Mouse (Mus musculus): ENCODE measurements around the gene Hs6st2. TPM values are rescaled to one million over a fixed set of nuclear protein-coding genes. Genes with fewer than 3 reads are reported as not detected.

The Hs6st2 gene
- 2.5 and 3.7 TPM in 2 replicates for polyA plus RNA-seq (2015; fragmentation: Nextera tagmentation; extraction: Ambion mirVana)

GRCm38 (mm10) chrX:51681756-51682155 lies at the start of gene Hs6st2:
TSS of gene Hs6st2 (minus strand) at chrX:51681856.

Other genes with a start within 250 kb of the Hs6st2 start
- gene Usp26, start 119.4 kb upstream of the Hs6st2 start, polyA plus RNA-seq (2015; fragmentation: Nextera tagmentation; extraction: Ambion mirVana) = not detected in 2 replicates

Data from urinary bladder, postnatal 0 days (tissue).